Mouse (Mus musculus): ENCODE results near the gene Bcl2l11.
A peak's percentile ranks its signal among the peaks of the same experiment; 100 is the strongest.
"Not testable (repeated sequence)": the region's sequence is repeated elsewhere in the genome, so short reads cannot be mapped to it uniquely, and the experiment has no call there.

Bcl2l11 gene

DNA sequence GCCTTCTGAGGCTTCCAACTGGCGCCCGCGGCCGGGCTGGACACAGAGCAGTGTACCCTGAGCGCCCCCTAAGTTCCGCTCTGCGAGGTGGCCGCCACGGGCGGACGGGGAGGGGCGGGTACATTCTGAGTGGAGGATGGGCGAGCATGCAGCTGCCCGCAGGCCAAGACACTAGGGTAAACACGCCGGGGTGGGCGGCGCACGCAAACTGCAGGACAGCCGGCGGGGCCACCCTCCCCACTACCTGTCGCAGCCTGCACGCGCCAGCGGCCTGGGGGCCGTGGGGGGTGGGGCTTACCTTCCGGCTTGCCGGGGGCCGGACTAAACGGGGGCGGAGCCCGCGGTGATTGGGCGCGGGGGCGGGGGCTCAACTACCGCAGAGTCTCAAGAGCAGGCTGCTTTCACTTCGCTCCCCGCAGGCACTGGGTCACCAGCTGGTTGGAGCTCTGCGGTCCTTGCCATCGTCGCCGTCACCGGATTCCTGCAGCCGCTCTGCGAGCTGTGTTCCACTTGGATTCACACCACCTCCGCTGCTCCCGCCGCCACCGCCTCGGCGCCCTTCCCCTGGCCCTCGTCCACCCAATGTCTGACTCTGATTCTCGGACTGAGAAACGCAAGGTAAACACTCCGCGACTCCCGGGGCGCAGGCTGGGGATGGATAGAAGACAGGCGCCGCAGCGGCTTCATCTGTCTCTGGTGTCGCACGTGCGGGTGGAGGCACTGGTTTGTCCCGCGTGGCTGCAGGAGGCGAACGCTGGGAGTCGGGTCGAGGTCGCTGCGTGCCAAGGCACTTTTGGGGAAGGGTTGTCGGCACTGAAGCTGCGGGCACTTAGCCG, at the start of gene Bcl2l11:
TSS of gene Bcl2l11 (plus strand) at position 404 of the 836 bp plus-strand sequence.
- DNase-seq (ENCODE audit: low spot score in 2 of 2): peak; percentile 87 to 89

DNA sequence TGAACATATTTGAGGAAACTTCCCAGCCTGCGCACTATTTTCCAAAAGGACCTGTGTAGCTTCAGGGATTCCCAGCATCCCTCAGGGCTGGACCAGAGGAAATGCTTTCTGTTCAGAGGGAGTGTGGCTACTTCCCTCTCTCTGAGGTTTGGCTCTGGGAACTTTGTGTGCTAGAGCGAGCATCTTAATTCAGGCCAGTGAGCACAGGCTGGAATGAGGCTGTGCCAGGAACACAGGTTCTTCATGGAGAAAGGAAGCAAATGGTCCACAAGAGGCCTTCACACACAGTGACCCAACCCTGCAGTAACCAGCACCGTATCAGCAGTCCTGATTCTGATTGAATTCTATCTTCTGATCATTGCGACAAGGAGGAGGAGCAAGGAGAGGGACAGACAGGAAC, 48.9 kb upstream of the Bcl2l11 start:
- DNase-seq (ENCODE audit: low spot score in 2 of 2): no peak

DNA sequence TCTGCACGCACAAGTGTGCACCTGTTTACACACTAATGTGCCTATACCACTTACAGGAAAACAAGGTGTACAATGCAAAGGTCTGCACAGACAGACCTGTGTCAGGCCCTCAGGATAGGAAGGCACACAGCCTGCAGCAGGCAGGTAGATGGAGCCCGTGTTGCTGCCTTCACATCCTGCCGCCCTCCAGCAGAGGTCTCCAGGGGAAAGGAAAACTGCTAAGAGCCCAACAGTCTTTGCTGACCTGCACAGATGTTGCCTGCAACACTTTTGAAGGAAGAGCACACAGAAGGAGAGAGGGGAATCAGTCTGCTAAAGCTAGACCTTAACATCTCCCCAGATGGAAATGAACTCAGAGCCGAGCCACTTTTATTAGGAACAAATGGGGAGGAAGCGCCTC, 47.0 kb upstream of the Bcl2l11 start:
- no peak for DNase-seq (ENCODE audit: low spot score in 2 of 2)

DNA sequence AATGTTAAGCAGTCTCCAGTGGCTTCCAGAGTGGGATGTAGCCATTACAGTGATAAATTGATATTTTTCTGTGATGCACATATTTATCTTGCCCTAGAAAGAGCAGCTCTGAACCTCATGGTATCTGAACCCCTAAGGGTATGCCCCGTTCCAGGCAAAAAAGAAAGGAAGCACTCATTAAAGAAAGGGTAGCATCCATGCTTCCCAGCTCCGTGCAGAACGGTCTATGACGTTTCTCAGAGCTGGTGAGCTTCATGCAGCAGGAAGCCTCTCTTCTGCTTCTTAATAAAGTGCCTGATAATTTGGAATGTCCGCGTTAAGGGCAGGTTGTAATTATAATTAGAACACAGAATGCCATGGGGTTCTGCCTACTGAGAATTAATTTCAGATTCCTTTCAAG, 46.5 kb upstream of the Bcl2l11 start:
- no peak for DNase-seq (ENCODE audit: low spot score in 2 of 2)

DNA sequence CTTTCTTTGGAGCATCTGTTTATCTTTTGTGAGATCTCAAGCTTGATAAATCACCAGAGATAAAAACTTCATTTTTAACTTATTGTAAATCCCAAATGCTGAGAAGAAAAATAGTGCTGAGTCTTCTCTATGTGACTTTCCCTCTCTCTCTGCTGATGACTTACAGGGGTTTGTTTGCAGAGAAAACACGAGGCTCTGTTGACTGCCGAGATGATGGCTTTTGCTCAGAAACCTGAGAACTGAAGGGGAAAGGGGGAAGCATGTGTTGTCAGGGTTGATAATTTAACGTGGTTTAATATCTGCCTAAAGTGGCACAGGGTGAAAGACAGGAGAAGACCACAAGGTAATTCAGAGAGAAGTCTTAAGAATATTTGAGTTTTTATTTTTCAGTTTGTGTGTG, 42.0 kb upstream of the Bcl2l11 start:
- no peak for DNase-seq (ENCODE audit: low spot score in 2 of 2)

DNA sequence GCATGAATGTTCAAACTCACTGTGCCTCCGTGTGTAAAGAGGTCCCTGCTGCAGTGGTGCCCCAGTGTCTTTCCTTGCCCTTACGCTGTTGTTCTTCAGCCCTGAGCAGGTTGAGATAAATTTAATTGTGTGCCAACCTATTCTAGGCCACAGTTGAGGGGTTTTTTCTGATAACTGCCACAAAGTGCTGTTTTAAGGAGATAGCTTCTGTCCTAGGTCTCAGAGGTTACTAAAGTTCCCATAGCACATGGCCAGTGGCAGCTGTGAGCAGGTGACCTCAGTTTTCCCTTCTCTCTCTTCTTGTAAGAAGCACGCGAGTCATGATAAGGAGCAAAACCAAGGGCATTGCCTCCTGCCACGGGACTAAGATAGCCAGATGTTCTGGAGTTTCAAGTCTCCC, 41.2 kb upstream of the Bcl2l11 start:
- no peak for DNase-seq (ENCODE audit: low spot score in 2 of 2)

DNA sequence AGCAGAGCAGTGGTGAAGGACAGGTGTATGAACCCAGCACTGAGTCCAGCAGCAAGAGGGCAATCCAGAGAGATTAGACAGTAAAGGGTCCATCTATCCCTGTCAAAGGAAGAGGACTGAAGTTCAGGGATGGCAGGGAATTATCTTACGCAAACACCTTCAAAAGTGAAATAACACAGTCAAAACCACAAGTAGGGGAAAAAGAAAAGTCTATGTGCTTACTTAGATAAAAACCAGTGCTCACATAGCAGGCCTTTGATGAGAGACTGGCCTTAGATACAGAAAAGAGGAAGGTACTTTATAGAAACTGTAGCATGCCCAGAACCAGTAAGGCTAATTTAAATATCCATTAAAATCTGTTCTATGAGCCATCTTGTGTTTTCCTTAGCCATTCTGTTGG, 40.4 kb upstream of the Bcl2l11 start:
- DNase-seq (ENCODE audit: low spot score in 2 of 2): no peak

DNA sequence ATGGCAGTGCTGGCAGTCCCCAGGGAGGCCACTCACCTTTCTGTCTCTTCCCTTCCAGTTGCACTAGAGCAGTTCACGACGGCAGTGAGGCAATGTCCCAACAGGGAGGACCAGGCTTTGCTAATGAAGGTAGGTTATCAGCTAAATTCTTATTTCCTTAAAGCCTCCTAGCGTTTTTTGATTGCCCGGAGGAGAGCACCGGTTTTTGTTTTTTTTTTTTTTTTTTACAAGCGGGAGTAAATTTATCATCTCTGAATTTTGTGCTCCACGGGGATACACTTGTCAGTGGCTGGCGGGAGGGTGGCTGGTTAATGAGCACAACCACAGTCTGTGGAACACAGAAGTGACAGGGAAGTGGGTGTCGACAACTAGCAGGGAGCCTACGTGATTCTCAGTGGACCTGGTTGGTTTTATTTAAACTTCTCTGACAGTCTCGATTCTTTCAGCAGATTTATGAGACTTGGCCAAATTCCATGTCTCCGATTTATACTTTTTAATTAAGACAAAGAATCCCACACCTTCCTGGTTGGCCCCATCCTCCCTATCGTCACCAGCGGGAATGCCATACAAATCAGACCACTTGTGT, 39.4 kb upstream of the Bcl2l11 start:
- DNase-seq (ENCODE audit: low spot score in 2 of 2): no peak

DNA sequence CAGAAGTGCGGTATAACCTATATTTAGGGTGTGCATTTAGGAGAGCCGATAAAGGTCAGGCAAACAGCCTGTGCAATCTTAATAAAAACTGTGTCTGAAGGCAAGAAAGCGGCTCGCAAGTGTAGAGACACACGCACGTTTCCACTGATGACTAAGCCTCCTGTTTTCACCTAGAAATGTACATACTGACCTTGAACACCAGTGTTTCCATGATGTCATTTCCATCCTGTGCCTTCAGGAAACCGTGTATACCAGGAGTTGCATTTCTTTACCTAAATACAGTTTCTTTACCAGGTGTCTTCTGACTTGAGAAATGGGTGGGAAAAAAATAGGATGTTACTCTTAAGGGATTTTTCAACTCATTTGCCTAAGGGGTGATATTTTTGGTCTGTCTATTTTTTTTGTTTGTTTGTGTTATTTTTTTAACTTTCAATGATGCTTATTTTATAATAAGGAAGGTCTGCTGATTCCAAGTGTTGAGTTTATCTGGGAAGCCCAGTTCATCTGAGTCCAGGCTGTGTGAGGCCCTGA, 38.8 kb upstream of the Bcl2l11 start:
- no peak for DNase-seq (ENCODE audit: low spot score in 2 of 2)

DNA sequence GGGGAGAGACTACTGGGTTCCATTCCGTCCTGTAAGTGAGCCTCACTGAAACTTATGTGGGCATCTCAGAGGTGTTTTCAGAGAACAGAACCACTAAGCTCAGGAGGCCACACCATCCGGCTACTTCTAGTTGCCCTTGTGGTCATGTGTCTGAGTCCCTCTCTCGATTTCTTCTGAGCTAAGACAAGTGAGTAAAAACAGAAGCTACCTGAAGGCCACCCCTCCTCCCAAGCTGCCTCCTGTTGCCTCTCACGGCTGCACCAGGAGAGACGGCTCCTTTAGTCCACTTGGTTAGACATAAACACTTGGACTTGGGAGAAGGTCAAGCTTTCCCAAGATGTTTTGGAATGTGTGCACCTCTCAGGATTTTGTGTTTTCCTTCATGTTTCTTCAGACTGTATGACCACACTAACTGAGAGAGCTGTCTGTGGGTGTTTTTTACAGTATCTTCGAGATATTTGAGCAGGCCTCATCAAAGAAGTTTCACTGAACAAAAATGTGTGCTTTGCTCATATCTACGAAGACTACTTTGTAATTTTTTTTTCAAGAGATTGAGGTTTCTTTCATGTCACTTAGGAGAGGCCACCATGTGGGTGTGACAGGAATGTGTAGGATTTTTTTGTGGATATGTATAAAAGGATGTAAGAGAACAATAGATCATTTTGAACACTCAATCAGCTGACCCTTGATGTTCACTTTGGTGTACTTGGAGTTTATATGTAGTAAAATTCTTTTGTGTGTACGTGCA, 37.9 kb upstream of the Bcl2l11 start:
- DNase-seq (ENCODE audit: low spot score in 2 of 2): no peak

DNA sequence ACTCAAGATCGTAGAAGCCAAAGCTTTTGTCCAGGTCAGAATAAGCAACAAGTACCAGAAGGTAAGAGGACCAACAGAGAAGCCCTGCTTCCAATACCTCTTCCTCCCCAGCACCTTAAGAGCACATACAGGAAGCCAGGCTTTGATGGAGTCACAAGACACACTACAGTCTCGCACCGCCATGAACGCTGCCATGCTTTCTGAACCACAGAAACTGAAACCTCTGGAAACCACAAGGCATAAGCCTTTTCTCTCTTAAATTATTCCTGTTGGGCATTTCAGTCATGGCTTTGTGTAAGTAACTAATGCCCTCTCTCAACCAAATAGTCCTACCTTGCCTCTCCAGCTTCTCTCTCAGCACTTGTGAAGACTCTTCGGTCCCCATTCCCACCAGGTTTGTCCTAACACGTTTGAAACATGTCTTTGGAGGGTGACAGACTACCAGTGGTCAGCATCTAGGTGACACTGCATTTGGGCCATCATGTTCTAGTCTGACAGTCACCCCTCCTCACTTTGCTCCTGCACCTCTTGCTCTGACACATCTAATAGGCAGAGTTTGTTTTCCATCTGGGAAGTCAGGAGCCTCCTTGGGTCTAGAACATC, 35.5 kb upstream of the Bcl2l11 start:
- no peak for DNase-seq (ENCODE audit: low spot score in 2 of 2)

DNA sequence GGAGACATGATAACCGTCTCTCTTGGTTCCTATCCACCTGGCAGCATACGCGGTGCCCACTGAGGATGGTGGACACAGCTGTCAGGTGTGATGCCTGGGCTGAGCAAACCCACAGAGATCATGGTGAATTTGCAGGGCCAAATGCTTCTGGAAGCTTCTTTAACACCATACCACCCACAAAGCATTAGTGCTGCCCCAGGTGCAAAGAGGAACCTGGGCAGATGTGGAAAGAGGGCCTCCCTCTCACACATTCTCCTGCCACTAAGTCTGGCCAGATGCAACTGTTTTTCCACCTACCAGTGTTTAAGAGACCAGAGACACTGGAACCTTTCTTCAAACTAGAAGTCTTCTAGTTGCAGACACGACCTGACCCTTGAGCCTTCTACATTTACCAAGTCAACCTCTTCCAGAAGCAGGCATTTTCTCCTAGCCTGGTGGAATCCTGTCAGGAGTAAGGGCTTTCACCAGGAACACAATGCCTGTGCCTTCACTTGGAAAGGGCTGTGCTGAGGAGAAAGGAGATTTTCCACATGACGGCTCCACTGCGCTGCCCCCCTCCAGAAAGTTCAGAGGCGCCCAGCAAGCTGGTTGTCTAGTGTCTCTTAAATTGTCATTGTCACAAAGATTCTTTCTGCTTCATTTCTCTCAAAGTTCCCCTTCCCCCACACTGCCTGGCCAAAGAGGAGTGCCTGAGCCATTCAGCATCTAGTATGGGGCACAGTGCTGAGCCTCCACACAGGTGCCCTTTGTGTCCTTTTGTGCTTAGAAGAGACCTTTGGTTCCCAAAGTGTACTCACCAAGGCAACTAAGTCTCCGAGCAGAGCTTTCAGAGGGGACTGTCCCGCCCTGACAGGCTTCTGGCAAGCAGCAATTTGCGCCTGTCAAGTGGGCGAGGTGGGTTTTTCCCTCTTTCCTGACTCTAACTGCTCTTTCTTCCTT, 34.1 kb upstream of the Bcl2l11 start:
- no peak for DNase-seq (ENCODE audit: low spot score in 2 of 2)

DNA sequence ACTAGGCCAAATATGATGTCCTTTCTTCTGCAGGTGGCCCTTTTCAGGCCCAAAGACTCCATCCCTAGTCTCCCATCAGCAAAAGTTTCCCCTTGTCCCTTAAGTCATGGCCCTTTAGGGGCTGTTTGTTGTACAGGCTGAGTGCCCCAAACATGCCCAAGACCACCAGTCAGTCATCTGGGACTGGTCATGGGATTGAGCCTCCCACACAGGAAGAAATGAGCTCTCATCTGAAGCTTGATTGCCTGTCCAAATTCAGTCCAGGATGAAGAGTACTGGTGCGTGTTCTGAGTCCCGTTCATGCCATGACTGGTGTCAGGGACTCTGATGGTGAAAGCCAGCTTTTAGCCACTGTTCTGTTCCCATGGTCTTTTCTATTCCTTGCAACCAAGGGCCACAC, 33.4 kb upstream of the Bcl2l11 start:
- no peak for DNase-seq (ENCODE audit: low spot score in 2 of 2)

DNA sequence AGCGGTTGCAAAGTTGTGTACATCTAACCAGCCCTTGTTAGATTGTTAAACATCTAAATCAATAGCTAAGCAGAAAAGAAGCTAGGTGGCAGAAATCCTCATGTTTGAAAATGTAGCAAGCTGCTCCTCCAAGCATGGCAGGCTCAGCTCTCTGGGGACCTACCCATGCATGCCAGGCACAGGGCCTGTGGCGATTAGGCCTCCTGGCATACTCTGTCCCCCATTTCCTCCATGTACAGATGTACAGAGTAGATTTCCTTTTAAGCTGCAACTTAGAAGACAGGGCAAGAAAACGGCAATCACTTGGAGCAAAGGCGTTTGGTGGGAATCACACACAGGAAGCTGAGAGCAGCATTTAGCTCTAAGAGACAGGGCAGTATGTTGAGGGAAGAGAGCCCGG, 31.6 kb upstream of the Bcl2l11 start:
- DNase-seq (ENCODE audit: low spot score in 2 of 2): no peak

DNA sequence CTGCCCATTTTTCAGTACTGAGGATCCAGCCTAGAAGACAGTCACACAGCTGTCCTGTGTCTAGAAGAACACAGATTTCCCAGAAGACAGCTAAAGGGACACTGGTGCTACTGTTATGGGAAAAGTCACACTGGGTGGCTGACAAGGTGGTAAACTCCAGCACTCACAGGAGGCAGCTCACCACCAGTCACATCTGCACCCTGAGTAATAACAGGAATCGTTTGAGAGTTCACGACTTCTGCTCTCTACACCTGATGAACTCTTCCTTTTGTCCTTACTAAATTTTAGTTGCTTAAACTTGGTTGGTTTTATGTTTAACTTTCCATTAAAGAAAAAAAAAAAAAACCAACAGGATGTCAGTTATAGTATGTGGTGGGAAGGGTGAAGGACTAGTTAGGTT, 31.2 kb upstream of the Bcl2l11 start:
- no peak for DNase-seq (ENCODE audit: low spot score in 2 of 2)

DNA sequence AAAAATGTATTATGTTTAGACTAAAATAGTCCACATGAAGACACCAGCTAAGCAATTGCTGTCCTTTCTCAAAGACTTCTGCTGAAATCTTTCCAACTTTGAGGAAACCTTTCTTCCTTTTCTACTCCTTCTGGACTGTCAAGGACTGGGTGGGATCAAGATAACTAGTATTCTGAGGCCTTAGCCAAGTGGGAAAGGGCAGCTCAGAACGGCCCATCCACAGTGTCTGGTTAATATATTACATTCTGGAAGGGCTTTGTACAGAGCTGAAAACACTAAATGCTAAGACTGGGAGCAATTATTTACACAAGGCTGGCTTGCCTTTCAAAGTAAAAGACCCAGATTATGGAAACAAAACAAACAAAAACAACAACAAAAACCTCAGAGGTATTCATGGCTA, 30.6 kb upstream of the Bcl2l11 start:
- DNase-seq (ENCODE audit: low spot score in 2 of 2): no peak

DNA sequence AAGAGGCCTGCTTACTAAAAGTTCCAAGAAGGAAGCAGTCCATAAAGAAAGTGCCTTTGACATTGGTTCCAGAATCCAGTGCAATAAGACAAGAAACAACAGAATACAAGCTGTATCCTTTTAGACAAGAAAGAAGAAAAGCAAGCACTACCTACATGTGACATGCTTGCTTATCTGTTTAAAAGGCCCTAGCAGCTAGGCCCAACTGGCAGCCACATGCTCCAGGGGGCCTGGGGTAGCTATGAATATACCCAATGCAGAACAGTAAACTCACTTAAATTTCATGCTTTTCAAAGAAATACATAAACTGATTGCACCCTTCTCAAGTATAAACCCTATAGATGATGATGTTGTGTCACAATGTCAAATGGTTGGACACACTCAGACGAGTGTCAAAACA, 29.8 kb upstream of the Bcl2l11 start:
- DNase-seq (ENCODE audit: low spot score in 2 of 2): no peak

DNA sequence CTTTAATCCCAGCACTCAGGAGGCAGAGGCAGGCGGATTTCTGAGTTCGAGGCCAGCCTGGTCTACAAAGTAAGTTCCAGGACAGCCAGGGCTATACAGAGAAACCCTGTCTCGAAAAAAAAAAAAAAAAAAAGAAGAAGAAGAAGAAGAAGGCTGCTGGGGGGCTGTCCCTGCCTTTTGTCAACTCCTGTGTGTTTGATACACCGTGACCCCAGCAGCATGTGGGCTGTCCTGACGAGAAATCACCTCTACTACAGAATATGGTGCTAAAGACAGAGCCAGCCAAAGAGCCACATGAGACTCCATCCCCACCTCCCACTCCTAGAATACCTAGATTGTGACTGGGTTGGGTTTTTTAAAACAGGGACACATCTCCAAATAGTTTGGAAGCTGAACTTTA, 27.7 kb upstream of the Bcl2l11 start:
- not testable (repeated sequence) for DNase-seq (ENCODE audit: low spot score in 2 of 2)

DNA sequence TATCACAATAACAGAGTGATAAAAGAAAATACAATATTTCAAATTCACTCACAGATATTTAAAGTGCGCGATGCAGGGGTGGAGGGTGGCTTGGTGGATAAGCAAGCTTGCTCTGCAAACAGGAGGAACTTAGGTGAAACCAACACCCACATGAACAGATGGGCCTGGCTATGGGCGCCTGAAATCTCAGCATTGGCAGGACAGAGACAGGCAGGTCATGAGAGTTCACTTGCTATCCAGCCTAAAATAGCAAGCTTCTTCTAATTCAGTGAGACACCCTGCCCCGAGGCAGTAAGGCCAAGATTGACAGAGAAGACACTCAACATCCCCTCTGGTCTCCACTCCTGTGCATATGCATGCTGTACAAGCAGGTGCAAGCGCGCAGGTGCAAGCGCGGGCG, 23.8 kb upstream of the Bcl2l11 start:
- no peak for DNase-seq (ENCODE audit: low spot score in 2 of 2)

DNA sequence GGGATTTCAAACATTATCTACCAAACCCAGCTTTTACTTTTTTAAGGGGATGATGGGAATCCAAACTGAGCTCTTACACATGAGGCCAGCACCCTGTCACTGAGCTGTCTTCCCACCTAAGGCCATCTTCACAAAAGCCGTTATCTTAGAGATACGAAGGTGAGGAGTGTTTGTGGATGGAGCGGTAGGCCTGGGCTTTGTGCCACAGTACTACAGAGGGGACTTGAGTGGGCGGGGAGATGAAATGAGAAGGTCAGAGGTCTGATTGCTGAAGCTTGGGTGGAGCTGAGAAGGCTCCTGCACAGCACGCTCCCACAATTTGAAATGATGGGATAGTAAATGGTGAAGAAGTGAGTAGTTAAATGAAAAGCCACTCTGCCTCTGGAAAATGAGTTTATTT, 21.0 kb upstream of the Bcl2l11 start:
- no peak for DNase-seq (ENCODE audit: low spot score in 2 of 2)

DNA sequence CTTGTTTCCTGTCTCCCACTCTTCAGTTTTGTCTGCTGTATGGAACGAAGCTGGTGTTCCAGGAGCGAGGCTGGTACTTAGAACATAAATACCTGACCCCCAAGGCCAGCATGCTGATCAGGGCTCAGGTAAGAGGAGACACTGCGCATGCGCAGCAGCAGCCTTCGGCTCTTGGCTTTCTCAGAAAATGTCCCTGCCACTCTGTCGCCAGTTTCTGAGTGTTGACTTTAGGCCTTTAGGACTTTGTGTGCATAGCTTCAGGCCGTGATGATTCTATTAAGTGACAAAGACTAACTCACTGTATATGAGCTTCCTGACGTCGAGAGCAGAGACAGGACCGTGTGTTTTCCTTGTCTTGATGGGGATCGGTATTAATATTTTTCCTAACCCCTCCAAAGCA, 20.2 kb upstream of the Bcl2l11 start:
- no peak for DNase-seq (ENCODE audit: low spot score in 2 of 2)

Data from cerebellum, postnatal 4 days (tissue).